Mouse (Mus musculus): ENCODE measurements around the gene Gm20708.
A peak's percentile ranks its signal among the peaks of the same experiment; 100 is the strongest.
"Not testable (repeated sequence)": the region's sequence is repeated elsewhere in the genome, so short reads cannot be mapped to it uniquely, and the experiment has no call there.

Gm20708 gene

DNA sequence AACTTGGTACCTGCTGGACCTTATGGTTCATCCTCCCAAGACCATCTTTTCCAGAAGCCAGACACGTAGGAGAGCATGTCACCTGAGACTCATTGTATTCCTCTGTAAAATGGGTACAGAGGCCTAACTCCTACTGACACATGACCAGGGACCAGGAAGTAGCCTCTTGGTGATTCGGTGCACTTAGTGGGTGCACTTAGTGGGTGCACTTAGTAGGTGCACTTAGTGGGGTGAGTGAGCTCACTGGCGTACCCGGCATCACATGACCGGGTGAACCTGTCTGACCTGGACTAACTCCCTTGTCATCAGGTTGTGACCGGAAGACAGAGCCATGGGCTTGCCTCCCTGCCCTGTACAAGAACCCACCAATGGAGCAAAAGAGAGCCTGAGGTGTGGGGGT is 2.7 kb upstream of the Gm20708 start:
- DNase-seq (ENCODE audit: low read depth, low spot score), result no peak

GRCm38 (mm10) chr11:117810401-117811046 is 1.1 kb downstream of the Gm20708 start:
- DNase-seq (ENCODE audit: low read depth, low spot score), result peak; percentile 83

DNA sequence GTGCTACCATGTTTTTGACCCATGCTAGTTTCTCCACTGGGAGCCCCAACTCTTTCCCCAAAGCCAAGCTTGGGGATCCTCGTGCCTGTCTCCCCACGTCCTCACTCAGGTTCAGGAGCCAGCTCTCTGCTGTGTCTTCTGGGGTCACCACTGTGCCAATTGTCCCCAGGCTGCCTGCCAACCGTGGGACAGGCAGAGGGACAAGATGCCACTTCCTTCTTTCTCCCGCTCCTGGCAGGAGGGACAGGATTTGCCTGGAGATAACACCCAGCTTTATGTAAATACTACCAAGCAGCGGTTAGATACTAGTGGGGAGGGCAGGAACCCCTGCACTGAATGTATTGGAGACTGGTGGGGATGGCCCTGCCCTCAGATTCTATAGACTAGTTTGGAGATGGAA is 4.4 kb downstream of the Gm20708 start:
- DNase-seq (ENCODE audit: low read depth, low spot score), result no peak

DNA sequence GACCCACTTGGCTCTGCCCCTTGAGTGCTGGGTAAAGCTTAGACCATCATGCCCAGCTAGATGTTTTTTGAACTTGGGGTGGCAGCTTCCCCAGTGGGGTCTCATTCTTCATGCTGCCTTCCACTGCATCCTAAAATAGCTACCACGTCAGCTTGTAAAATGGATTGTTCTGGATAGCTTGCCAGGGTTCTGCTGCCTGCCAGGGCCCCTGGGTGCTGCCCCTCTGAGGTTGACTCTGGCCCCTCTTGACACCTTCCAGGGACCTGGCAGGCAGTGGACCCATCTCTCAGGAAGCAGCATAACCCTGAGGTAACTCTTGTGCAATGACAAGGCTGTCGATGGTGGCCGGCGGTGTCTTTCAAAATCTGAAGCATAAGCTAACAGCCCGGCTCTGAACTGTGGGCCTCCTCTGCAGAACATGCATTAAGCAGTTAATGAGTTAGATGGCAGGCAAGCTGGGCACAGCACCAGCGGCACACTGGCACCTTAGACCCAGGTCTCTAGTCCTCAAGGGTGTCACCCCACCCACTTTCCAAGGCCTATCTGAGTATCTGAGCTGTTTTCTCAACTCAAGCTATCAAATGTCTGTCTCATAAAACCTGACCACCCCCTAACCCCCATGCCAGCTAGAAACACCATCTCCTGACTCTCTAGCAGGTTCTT is 5.4 kb downstream of the Gm20708 start:
- DNase-seq (ENCODE audit: low read depth, low spot score), result no peak

DNA sequence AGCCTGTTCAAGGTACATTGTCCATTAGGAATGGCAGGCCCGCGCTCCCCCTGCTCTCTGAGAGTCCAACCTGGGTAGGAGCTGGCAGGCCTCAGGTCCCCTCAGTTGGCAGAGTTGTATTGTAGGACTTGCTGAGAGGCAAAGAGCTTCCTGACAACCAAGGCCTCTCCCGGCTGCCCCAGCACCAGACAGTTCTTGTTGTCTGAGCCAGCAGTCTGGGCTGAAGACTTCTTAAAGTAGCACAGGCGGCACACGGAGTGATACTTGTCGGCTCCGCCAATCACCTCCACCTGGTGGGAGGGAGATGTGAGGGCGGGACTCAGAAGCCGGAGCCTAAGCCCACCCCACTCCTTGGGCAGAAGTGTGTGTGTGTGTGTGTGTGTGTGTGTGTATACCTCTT is 6.4 kb downstream of the Gm20708 start:
- DNase-seq (ENCODE audit: low read depth, low spot score), result not testable (repeated sequence)

DNA sequence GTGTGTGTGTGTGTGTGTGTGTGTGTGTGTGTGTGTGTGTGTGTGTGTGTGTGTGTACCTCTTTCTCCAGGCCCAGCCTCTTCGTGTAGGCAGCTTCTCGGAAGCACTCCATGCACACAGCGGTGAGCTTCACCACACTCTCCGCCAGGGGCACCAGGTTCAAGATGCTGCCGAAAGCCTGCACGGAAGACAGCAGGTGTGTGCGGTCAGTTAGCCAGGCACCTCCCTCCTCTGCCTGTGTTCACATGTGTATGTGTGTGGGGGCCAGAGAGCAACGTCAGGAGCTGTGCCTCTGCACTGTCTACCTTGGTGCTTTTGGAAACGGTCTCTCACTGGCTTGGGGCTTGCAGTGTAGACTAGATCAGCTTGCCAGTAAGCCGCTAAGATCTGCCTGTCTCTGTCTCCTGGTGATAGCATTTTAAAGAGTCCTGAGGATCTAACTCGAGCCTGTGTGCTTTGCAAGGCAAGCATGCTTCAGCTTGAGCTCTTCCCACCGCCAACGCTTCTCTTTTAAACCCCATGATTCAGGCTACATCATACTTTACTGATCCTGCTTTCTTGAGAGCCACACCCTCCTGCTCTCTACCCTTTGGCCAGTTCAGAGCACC is 7.0 kb downstream of the Gm20708 start:
- no peak for DNase-seq (ENCODE audit: low read depth, low spot score)

DNA sequence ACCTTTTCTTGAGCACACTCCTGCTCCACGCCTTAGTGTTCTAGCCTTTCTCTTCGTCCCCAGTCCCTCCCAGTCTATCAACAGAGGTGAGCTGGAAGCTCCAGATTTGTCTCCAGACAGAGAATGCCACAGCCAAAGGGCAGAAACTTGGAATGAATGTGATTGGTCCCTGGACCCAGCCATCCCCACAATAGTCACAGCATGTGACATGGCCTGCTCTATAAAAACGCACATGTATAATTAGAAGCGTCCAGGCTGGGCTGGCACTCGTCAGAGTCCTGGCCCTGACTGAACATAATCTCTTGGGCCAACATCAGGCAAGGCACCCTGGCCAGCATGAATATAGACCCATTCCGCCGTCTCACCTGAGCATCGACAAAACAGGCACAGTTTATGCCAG is 9.6 kb downstream of the Gm20708 start:
- no peak for DNase-seq (ENCODE audit: low read depth, low spot score)

DNA sequence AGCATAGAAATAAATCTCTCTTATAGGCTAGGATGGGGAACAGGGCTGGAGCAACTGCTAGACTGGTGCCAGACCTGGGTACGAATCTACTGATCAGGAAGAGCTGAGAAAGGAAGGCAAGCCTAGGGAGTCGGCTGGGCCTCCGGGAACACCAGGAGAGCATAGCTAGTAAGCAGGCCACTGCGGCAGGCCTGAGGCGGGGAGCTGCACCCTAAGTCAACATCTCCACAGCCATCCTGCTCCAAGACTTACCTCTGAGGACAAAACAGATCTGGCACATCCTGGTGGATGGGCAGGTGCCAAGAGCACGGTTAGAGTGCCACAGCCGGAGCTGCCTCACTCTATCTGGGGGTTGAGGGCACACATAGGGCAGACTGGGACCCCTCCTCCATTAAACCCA is 10.7 kb downstream of the Gm20708 start:
- no peak for DNase-seq (ENCODE audit: low read depth, low spot score)

- DNase-seq (ENCODE audit: low read depth, low spot score), result no peak
Measured at GRCm38 (mm10) chr11:117821868-117822267, 12.4 kb downstream of the Gm20708 start.

DNA sequence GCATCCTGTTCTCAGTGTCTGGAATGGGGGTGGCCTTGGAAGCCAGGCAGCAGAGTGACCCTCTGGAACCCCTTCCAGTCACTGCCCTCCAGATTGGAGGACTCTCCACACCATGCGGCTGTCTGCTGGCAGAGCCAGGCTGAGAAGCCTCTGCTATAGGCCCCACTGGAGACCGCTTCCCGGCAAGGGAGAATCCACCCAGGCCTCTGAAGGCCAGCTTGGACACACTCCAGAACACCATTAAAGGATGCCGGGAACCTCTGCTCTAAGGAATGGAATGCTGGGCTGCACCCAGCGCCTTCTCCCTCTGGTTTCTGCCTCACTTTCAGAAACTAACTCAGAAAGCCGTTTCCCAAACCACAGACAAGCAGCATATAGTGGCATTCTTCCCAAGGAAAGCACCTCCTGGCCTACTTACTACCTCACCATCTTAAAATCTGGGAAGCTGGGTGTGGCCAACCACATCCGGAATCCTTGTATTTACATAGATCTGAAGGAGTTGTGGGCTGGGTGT is 13.3 kb downstream of the Gm20708 start:
- DNase-seq (ENCODE audit: low read depth, low spot score), result no peak

- DNase-seq (ENCODE audit: low read depth, low spot score), result no peak
Measured at GRCm38 (mm10) chr11:117823411-117823810, 13.9 kb downstream of the Gm20708 start.

DNA sequence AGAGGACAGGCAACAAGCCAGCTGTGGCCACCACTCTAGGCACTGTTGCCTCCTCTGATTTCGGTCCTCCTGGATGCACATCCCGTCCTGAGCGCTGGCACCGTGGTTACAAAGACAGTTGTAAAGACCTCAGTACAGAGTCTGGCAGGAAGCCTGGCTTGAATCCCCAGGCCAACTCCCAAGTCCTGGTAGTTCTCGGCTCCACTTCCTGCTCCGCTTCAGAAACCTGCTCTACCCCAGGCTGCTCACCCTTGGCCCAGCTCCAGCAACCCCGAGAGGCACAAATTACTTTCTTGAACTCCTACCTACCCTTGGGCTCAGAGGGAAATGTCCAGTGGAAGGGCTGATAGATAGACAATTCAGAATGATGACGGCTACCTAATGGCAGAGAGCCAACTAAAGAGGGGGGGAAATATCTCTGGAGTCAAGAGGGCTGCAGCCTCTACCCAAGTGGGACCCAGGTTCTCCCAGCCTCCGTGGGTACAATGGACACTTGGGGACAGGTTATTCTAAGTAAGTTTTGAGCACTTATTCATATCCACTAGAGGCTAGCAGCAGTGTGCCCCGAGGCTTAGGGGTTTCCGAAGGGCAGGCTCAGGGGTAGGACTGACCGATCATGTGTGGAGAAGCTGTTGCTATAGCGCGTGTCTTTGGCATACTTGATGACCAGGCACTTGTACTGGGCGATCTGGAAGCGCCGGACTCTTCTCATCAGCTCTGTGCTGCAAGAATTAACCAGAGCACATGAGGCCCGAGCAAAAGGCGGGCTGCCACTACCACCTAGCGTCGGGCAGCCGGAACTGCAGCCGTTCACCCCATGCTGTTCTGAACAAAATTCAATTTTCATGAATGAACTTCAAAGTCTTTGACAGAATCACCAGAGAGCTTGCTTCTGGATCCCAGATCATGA is 14.8 kb downstream of the Gm20708 start:
- peak; percentile 83 for DNase-seq (ENCODE audit: low read depth, low spot score)

- peak; percentile 80 for DNase-seq (ENCODE audit: low read depth, low spot score)
Measured at GRCm38 (mm10) chr11:117825333-117826101, 16.0 kb downstream of the Gm20708 start, which contains the start of the genes Afmid and Tk1. Afmid (plus strand) TSS chr11:117825924. Tk1 (minus strand) TSS chr11:117826092.

DNA sequence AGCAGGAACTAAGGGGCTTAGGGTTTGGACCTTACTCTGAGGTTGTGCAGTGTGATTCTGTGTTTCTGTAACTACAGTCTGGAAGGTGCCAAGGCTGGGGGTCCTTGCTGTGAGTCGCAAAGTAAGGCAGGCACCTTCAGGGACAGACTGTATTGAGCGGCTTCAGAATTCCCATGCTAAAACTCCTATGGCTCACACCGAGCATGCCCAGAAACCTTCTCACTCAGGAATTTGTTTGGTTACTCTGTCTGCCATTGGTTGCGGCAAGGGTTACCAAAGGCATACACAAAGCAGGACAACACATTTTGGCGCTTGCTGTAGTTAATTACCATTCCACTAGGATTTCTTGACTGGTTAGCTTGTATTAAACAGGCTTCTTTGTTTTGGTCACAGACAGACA is 16.7 kb downstream of the Gm20708 start:
- no peak for DNase-seq (ENCODE audit: low read depth, low spot score)

DNA sequence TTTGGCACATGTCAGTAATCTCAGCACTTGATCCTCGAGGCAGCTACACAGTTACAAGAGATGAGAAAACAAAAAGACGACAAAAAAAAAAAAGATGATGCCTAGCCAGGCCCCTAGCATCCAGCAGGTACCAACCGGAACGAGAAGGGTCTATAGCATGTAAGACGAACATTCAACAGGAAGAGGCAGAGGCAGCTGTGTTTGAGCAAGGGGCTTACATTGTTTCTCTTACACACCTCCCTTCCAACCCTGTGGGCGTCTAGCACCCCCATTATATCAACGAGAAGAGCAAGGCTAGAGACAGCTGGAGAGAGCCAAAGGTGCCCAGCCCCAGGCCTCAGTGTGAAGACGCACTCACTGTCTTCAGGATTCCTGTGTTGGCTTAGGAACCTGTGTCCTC is 17.4 kb downstream of the Gm20708 start:
- DNase-seq (ENCODE audit: low read depth, low spot score), result peak; percentile 21

DNA sequence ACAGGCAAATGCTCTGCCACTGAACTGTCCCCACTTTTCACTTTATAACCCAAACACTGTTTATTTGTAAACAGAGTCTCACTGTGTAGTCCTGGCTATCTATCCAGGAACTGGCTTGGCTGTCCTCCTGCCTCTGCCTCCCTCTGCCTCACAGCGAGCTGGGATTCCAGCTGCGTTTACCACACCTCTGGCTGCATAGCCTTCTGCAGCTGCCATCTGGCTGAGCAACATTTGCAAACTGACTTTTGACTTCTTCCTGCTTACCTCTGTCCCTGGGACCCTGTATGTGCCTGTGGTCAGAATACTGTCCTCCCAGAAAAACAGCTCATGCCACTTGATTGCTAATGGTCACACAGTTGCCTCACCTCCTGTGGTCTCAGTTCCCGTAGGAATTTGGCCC is 17.9 kb downstream of the Gm20708 start:
- no peak for DNase-seq (ENCODE audit: low read depth, low spot score)

- DNase-seq (ENCODE audit: low read depth, low spot score), result peak; percentile 87
Measured at GRCm38 (mm10) chr11:117828149-117828887, 18.9 kb downstream of the Gm20708 start.

DNA sequence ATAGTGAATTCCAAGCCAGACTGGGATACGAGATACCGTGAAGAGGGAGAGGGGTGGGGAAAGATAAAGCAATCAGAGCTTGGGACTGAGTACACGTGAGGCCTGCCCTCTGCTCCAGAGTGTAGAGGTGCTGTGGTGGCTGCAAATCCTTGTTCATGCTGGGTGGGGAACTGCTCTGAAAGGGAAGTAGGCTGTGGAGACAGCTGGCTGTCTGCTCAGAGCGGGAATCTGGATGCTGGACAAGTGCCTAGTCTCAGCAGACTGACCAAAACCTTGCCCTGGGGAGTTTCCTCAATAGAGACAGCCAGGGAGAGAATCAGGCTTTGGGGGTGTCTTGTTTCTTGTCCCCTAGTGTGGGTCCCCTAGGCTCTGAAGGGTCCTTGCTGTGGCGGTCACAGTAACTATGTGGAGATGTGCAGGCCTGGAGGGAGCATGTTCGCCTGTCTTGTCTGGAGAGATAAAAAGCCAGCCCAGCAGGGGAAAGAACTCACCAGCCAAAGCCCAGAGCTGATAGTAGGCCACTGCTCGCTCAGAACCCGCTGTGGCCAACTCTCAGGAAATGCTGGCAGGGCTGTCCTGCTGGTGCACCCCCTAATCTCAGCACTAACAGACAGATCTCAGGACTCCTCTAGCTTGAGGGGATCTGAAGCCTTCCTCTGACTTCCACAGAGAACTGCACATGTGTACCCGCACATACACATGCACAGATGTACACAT is 19.6 kb downstream of the Gm20708 start:
- no peak for DNase-seq (ENCODE audit: low read depth, low spot score)

DNA sequence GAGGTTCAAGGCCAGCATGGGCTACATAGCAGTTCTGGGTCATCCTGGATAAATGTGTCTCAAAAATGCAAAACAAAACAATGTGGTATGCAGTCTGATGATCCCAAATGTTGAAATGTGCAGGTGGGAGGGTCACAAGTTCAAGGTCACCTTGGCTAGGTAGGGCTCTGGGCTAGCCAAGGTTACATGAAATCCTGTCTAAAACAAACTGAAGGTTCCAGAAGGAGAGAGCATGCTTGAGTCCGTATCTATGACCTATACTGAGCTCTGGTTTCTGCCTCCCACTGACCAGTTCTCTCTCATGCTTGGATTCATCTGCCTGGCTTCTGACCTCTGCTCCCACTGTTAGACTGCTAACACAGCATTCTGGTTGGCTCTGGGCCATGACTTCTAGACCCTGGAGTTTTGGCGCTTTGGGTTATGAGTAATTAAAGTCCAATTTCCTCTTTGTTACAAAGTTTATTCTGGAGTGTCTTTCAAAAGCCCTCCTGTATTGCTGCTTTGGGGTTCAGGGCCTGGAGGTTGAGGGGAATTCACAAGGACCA is 20.3 kb downstream of the Gm20708 start:
- DNase-seq (ENCODE audit: low read depth, low spot score), result no peak

All from CD4-positive helper T cell, adult 2 months (primary cell).